Mouse (Mus musculus): ENCODE results near the gene Map2k2.
"Not testable (repeated sequence)": the region's sequence is repeated elsewhere in the genome, so short reads cannot be mapped to it uniquely, and the experiment has no call there.

The Map2k2 gene

DNA sequence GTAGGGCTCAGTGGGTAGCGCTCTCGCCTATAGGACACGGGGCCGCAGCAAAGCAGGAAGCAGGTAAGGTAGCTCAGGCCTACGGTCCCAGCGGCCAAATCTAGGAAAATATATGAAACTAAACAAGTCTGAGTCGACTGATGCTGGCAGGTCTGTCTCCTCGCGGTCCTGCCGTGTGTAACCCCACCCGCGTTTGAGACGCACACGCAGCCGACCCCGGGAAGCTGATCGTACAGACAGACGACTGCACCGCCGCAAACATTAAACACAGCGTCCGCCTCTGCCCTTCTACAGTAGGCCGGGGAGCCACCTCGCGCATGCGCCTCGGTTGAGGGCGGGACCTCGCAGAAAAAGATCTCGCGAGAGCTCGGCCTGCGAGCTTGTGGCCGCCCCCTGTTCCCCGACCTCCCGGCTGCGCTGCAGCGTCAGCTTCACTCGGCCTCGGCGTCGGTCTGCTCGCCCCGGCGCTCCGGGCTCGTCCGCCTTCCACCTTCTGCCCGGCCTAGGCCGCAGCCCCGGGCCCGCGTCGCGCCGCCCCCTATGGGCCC, at the start of gene Map2k2:
TSS of gene Map2k2 (plus strand) at position 351 of the 548 bp plus-strand sequence.
- peak; percentile 98 for DNase-seq (ENCODE audit: low spot score)

DNA sequence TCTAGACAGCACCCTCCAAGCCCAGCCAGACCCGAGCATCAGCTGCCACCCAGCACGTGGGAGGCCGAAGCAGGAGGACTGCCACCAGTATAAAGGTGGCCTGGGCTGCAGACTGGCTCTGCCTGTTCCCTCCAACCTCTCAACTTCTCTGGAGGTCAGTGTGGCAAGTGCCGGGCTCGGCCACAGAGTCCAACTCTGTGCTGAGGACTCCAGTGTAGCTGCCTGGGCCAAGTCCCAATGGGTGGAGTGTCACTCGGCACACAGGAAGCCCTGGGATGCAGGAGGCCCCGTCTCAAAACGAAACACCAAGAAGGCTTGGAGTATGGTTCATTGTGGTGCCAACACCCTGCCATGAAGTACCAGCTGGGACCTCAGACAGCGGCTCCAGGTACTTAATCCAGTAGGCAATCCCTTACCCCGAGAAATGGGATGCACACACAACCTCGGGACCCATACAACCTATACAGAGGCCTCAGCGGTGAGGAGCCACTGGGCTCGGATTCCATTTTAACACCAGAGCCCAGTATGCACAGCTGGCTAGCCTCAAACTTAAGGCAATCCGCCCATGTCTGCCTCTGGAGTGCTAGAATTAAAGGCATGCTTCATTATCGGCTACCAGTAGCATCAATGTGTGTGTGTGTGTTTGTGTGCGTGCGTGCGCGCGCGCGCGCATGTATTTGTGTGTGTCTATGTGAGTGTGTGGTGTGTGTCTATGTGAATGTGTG, 48.1 kb upstream of the Map2k2 start:
- no peak for DNase-seq (ENCODE audit: low spot score)

DNA sequence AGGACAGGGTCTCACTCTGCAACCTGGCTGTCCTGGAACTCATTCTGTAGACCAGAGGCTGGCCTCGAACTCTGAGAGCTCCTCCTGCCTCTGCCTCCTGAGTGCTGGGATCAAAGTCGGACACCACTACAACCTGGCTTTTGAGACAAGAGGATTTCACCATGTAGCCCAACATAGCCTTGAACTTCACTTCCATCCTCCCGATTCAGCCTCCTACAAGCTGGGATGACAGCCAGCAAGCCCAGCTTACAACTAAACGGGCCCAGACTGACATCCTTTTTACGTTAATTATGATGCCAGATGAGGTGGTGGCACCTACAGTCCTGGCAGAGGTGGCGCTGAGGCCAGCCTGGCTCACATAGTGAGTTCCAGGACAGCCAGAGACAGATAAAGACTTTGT, 46.8 kb upstream of the Map2k2 start:
- DNase-seq (ENCODE audit: low spot score), result no peak

- DNase-seq (ENCODE audit: low spot score), result peak; percentile 93
These were observed 45.8 kb upstream of the Map2k2 start, which contains the start of gene Sgta for GRCm38 (mm10) chr10:81059603-81060543. Gene Sgta (minus strand): TSS chr10:81060181.

- no peak for DNase-seq (ENCODE audit: low spot score)
These were observed 43.0 kb upstream of the Map2k2 start for GRCm38 (mm10) chr10:81062710-81063109.

GRCm38 (mm10) chr10:81064519-81064918, 41.2 kb upstream of the Map2k2 start:
- DNase-seq (ENCODE audit: low spot score), result not testable (repeated sequence)

DNA sequence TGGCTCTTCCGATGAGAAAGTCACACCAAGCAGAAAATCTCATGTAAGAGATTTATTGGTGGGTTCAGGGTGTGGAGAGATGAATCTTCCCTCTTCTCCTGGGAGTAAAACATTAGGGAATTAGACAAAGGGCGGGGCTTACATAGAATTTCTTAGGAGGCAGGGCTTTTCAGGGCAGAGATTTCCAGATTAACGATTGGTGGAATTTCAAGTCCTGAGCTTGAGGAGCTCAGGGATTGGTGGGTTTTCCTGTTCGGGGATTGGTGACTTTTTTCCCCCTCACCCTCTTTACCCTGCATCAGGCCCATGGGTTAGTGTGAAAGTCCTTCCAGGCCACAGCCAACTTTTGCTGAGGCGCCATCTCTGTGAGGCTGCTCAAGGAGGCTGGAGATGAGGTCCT, 37.0 kb upstream of the Map2k2 start:
- DNase-seq (ENCODE audit: low spot score), result no peak

- DNase-seq (ENCODE audit: low spot score), result peak; percentile 95
These were observed 35.9 kb upstream of the Map2k2 start, which contains the start of gene Thop1 for GRCm38 (mm10) chr10:81069836-81070235. Gene Thop1 (plus strand): TSS chr10:81070035.

DNA sequence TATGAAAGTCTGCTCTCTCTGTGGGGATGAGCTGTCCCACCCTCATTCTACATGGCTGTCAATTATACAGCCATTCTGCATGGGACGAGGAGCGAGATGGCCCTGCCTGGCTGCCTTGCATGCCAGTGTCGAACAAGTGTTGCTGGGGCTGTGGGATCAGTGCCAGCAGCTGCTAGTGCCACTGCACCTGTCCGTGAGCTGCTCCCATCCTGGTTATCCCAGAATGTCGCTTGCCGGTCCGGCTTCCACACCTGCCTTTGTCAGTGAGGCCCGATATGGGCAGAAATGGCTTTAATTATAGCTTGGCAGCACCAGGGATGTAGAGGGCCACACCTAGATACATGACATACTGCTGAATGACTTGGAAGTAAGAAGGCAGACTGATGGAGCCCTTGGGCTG, 33.4 kb upstream of the Map2k2 start:
- DNase-seq (ENCODE audit: low spot score), result no peak

- no peak for DNase-seq (ENCODE audit: low spot score)
These were observed 32.3 kb upstream of the Map2k2 start for GRCm38 (mm10) chr10:81073464-81073863.

DNA sequence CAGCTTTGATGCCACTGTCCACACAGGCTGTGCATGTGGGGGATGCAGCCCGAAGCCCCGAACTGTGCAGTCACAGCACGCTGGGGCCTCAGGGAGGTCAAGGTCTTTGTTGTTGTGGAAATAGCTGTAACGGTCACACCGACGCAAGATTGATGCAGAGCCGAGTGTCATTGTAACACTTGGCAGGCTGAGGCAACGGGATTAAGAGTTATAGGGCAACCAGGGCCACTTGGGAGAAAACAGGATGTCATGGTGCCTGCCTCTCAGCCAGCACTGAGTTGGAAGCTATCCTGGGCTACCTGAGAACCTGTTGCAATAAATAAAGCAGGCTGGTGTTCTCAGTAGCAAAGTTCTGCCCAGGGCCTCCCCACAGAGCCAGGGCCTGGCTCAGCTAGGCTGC, 30.0 kb upstream of the Map2k2 start:
- DNase-seq (ENCODE audit: low spot score), result no peak

- DNase-seq (ENCODE audit: low spot score), result no peak
These were observed 29.4 kb upstream of the Map2k2 start for GRCm38 (mm10) chr10:81076356-81076755.

- no peak for DNase-seq (ENCODE audit: low spot score)
These were observed 27.8 kb upstream of the Map2k2 start for GRCm38 (mm10) chr10:81077916-81078315.

- DNase-seq (ENCODE audit: low spot score), result no peak
These were observed 25.6 kb upstream of the Map2k2 start for GRCm38 (mm10) chr10:81080008-81080655.

GRCm38 (mm10) chr10:81082168-81082960, 23.4 kb upstream of the Map2k2 start:
- peak; percentile 57 for DNase-seq (ENCODE audit: low spot score)

GRCm38 (mm10) chr10:81087021-81087420, 18.7 kb upstream of the Map2k2 start:
- no peak for DNase-seq (ENCODE audit: low spot score)

- no peak for DNase-seq (ENCODE audit: low spot score)
These were observed 16.5 kb upstream of the Map2k2 start for GRCm38 (mm10) chr10:81089216-81089615.

DNA sequence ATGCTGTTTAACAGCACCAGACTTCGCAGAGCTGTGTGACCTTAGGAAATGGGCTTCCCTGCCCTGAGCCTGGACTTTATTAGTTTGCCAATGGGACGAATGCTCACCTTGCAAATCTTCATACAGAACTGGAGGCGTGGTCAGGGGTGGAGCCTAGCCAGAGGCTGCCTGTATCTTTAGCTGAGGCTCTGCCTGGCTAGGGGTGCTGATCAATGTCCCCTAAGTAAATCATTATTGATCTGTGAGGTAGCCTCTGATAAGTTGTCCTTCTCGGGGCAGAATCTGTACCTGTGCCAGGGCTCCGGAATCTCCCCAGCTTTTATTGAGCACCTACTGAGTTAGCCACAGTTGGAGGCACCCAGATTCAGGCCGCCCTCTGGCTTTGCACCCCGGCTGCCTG, 15.1 kb upstream of the Map2k2 start:
- DNase-seq (ENCODE audit: low spot score), result no peak

- no peak for DNase-seq (ENCODE audit: low spot score)
These were observed 13.1 kb upstream of the Map2k2 start for GRCm38 (mm10) chr10:81092465-81093250.

DNA sequence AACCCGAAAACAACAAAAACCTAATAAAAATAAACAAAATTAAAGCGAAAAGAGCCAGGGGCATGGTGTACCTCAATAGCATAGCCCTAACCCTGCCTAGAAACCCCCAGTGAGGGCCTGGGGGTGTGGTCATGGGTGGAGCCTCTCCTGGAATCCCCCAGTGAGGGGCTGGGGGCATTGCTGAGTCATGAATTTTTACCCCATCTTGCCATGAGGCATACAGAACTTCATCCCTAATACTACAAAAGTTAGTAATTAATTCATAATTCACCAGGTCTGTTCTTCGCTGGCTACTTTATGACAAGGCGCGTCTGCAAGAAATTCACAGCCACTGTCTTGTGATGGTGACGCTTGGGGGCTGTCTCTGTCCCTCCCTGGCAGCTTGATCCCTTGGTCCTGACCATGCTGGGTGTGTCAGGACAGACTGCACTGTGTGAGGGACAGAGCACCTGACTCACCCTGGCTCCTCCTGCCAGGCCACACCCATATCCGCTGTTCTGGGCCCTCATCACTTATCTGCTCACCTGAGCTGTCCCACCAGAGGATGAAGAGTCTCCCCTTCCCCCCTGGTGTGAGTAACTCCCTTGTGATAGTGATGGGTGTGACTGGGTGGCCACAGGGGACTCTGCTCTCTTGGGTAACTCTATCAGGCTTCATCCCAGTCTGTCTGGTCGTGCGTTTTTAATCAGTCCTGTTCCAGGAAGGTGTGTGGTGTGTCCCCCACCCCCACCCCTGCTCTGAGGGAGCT, 10.6 kb upstream of the Map2k2 start:
- DNase-seq (ENCODE audit: low spot score), result no peak

Measured in spleen, adult 12 weeks (tissue).